Mouse (Mus musculus): ENCODE measurements around the gene Caskin2.
"Not testable (repeated sequence)": the region's sequence is repeated elsewhere in the genome, so short reads cannot be mapped to it uniquely, and the experiment has no call there.

Caskin2 gene

DNA sequence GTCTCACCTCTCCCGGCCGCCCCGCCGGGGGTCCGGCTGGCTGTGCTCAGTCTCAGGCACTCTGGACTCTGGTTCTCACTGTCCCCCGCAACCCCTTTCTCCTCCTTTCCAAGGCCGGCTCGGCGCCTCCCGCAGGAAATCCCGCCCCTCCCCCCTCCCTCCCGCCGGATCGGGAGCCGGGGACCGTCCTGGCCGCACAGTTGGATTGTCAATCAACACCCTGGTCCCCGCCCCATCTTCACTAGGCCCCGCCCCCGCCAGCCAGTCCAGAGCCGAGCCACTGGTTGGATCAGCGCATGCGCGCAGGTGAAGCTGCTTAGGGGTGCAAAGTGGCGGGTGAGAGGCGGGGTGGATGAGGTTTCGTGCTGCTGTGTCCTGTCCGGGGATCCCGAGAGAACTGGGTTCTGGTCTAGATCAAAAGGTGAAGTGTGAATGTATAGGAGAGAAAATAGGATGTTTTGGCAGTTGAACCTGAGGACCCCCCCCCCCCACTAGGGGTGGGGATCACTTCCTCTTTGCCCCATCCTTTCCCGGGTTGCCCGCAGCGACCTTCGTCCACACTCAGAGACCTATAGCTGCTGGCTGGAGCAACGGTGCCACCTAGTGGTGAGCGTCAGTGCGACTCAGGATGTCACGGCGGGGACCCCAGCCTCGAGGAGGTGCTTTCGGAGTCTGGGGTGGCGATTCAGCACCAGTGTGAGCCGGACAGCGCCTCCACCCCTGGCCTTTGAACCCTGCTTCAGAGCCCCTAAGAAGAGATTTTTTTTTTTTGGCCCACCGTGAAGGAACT is at the start of gene Caskin2:
TSS of gene Caskin2 (minus strand) at position 133 of the 790 bp plus-strand sequence.
- DNase-seq = peak; percentile 90 to 92

DNA sequence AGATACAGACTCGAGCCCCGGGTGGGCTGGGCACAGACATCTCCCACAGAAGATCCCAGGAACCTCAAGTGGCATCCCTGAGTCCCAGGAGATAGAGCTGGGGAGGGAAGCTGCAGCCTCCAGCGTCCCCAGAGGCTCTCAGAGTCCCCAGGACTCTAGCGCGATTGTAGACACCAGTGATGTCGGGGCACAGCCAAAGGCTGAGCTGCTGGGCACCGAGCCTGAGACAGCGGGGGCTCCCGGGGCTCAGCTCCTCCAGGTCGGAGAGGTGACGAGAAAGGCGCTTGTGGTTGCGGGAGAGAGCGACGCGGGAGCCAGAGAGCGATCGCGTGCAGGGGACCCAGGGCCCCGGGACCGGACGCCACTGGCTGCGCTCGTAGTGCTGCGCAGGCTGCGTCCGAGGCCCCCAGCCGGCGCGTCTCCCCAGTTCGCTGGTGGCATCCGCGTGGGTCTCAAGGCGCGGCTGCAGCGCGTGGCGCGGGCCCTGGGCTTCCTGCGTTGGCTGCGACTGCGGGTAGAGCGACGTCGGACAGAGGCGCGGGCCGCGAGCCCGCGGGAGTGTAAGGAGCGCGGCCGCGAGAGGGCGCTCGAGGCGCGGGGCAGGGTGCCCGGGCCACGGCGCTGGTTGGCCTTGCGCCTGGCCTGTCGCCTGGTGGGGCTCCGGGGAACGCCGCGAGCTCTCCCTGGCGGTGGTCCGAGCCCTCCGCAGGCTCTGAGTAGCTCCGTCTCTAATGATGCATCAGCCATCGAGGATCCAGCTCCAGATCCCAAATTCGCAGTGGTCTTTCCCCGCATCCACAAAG is 45.9 kb upstream of the Caskin2 start:
- DNase-seq = peak; percentile 75 to 89

DNA sequence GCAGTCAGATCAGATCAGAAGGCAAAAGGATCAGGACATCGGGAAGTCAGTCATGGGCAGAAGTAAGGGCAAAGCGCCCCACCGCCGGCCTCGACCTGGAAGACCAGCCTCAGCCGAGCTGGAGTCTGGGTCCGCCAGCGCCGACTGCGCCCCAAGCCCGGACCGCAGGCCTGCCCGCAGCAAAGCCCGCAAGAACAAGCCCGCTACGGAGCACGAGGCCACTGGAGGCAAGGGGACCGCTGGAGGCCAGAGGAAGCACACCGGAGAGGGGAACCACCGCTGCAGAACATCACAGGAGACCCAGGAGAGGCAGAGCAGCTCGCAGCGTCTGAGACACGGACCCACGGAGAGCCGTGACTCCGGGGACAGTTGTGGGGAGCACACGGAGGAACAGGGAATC is 44.9 kb upstream of the Caskin2 start, which contains the start of gene Myo15b:
TSS of gene Myo15b (plus strand) at position 53 of the 400 bp plus-strand sequence.
- DNase-seq = peak in 1 of 2 experiments; percentile 4

DNA sequence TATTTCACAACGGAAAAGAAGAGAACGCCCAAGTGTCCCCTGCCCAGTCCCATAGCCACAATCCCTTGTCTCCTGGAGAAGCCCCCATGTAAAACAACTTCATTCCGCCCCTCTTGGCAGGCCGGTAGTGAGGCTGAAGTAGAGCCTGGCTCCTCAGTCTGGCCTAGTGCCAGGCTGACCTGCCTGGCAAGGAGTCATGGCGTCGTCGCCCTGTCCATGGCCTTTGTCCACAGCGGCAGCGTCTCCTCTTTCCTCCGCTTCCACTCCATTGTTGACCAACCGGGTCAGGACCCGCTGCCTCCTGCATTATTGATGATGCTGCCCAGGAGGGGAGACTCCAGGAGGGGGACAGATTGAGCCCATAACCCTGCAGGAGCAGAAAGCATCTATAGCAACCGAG is 44.5 kb upstream of the Caskin2 start:
- no peak for DNase-seq

DNA sequence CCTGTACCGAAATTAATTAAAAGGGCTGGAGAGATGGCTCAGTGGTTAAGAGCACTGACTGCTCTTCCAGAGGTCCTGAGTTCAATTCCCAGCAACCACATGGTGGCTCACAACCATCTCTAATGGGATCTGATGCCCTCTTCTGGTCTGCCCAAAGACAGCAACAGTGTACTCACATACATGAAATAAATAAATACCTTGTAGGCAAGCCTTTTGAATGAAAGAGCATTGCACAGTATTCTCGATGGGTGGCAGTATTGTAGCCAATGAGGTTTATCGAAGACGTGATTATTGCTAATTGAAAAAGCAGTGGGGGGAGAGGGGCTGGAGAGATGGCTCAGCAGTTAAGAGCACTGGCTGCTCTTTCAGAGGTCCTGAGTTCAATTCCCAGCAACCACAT is 43.7 kb upstream of the Caskin2 start:
- DNase-seq = not testable (repeated sequence)

DNA sequence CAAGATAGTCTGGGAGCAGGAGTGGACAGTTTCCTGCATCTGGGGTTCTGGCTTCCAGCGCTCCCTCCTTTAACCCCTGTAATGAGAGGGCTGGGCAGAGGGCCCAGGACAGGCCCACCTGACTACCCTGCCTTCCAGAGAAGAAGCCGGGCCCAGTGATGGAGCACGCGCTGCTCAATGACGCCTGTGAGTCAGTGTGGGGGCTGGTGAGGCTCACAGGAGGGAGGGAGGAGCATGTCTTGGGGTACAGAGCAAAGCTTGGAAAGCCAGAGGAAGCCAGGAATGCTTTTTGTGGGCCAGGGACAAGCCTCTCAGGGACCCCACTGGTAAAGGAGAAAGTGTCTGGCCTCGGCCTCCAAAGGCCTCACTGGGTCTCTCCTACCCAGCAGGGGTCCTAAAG is 41.2 kb upstream of the Caskin2 start:
- no peak for DNase-seq

DNA sequence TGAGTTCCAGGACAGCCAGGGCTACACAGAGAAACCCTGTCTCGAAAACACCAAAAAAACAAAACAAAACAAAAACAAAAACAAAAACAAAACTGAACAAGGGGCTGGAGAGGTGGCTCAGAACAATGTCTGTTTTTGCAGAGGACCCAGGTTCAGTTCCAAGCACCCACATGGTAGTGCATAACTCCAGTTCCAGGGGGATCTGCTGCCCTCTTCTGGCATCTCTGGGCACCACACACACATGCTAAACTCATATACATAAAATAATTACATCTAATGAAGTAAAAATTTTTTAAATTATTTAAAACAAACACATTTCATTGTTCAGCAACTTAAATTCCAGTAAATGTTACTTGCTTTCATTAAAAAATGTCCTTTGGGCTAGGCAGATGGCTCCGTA is 32.4 kb upstream of the Caskin2 start:
- DNase-seq = no peak

DNA sequence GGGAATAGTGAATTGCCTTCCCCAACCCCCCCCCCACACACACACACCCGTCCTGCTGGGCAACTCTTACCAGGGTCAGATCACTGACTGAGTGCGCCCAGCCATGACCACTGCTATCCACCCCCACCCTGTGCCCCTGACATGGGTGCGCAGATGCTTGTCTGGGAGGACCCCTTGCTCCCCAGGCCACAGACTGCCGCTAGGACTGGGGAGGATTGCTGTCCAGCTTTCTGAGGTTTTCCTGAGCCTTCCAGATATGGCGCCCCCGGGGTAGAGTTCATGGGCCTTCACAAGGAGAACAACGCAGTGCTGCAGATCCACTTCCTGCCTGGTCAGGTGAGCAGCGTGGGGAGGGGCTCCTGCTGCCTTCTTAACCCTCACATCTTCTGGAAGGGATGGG is 30.8 kb upstream of the Caskin2 start:
- DNase-seq = no peak

DNA sequence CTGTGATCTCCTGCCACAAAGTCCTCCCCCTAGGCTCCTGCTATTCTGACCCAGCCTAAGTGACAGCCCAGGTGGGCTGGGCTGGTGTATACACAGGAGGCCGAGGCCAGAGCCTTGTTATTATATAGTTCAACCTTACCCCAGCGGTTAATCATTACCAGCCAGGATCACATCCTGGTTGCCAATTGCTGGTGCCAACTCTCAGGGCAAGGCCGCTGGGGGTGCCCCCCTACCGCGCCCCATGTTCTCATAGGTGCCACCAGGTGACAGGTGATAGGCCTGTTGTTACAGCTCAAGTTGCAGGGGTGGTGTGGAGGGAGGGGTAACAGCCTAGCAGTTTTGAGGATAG is 30.4 kb upstream of the Caskin2 start:
- no peak for DNase-seq

DNA sequence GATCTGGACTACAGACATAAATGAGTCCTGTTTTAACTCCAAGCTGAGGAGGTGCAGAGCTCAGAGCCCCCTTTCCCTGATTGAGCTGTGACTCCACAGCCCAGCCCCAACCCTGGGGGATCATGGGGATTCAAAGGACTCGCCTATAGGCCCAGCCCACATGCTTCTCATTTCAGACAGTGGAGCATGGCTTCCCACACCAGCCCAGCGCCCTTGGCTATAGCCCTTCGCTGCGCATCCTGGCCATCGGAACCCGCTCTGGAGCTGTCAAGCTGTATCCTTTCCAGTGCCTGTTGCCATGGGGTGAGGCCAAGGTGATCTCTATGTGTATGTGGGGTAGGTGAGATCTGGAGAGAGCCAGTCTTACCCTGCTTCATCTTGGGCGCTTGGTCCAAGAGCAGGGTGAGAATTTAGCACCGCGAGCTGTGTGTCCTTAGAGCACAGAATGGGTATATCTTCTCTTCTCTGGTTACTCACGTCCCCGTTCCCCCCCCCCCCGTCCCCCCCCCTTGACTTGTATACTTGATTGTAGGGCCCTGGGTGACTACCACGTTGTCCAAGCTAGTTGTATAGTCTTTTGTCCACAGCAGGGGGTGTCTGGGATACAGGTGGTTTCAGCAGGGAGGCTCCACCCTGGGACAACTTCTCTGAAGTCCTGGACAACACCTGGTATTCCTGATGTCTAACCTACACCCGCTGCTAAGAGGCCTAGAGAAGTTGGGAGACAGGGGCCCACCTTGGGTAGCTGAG is 29.9 kb upstream of the Caskin2 start:
- DNase-seq = no peak

DNA sequence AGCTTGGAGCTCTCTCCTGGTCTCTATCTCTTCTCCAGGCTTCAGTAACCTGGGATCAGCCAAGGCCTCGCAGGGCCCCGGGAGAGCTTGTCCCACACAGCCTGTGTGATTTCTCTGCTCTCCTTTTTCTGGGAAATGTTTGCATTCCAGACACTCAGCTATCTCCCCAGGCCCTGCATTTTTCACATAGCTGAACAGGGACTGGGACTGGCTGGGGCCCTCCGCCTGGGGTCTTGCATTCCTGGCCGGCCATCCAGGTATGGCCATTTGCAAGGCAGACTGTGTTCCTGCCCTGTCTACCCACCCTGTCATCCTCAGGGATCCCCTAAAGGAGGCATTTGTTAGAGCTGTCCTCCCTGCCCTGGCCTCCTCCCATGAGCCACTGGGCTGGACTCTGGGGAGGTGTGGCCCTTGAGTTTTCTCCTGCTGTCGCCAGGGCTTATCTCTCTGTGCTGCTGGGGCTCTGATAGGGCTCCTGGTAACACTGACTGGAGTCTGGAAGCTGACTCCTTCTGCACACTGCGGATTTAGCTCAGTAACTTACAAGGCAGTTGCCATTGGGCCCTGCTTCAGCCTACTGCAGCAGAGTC is 28.6 kb upstream of the Caskin2 start:
- DNase-seq = no peak

DNA sequence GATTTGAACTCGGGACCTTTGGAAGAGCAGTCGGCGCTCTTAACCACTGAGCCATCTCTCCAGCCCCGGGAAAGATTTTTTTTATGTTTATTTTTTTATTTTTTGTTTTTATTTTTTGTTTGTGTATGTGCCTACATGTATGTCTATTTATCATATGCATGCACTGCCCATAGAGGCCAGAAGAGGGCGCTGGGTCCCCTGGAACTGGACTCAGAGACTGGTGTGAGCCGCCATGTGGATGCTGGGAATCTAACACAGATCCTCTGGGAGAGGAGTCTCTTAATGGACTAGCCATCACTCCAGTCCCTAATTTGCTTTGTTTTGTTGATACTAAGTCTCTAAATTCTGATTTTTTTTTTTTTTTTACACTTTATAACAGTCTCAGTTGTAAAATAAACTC is 27.6 kb upstream of the Caskin2 start:
- DNase-seq = no peak

DNA sequence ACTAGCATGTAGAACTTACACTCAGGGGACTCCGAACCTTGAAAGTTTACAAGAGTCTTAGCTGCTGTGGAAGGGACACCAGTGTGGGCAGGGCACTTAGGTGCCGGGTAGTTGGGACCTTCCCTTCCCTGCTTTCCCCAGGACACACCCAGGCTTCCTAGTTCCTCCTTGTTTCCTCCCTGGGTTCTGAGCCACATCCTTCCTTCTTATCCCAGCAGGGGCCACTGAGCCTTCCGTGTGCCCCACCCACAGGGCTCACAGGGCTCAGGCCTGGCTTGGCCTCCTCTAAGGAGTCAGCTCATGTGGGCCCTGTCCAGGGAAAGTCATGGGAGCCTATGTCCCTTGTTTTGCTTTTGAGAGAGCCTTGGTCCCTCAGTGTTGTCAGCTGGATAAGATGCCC is 26.3 kb upstream of the Caskin2 start:
- no peak for DNase-seq

DNA sequence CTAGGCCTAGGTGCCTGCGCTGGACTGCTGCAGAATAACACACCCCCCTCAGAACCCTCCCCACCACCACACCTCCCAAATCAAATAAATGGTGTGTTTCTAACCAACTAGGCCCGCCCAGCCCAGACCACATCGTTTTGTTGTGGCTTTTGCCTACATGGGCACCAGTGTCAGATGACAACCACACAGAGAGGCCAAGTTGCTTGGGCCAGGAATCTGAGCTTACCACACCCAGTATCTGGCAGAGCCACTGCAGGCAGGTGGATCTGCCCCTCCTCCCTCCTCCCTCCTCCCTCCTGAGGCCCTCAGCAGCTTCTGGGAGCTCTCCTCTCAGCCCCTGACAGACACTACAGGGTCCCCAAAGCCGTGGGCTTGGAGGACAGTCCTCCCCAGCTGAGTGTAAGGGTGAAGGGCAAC is 25.5 kb upstream of the Caskin2 start:
- DNase-seq = no peak

DNA sequence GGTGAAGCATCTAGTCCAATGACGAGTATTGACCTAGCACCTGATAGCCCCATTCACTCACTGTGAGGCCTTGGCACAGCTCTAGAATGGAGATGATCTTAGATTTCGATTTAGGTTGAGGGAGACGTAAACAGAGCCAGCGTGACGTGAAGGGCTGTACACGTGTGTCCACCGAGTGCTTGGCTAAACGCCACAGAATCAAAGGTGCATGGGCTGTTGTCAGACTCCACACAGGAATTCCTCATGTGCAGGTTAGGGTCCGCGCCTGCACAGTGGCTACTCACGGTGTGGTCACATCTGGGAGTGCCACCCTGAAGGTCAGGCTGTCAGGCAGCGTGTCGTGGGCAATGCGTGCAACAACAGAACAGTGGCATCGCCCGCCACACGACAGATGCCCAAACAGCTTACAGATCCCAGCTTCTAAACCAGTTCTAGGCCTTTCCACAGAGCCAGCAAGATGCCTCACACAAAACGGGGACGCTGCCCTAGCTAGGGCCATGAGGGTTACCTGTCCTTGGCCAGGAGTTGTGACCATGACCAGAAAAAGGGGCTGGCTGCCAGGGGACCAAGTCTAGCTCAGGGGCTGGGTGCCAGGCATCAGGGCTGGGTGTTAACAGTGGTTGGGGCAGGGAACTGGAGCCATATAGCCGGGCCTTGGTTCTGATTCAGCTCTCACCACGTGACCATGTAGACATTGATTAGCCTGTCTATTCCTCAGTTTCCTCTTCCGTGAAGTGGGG is 24.3 kb upstream of the Caskin2 start:
- no peak for DNase-seq

DNA sequence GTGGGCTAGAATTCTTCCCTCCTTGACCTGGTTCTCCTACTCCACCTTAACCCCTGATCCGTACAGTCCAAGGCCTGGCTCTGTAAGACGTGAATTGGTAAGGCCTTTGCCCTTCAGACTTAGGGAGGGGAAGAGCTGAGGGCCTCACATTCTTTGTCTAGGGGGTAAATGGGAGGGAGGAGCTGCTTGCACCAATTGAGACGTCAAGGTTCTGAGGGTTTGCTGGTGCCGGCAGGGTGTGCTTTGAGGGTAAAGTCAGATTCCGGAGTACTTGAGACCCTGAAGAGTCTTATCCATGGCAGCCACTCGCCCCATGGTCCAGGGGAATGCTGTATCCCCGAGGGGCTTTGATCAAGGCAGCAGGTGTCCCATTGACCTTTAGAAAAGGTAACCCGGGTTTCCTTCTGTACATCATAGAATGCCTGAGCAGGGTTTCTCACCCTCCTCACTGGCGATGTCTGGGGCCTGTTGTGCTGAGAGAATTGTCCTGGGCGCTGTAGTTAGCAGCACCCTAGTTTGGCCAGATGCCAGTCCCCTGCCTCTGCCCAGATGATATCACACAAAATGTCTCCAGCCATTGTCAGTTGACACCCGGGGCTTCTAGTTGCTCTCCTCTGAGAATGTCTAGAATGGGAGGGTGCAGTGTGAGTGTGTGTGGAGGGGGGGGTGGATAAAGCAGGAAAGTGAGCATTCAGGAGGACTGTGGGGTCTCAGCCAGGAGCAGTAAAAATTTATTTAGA is 23.4 kb upstream of the Caskin2 start:
- no peak for DNase-seq

DNA sequence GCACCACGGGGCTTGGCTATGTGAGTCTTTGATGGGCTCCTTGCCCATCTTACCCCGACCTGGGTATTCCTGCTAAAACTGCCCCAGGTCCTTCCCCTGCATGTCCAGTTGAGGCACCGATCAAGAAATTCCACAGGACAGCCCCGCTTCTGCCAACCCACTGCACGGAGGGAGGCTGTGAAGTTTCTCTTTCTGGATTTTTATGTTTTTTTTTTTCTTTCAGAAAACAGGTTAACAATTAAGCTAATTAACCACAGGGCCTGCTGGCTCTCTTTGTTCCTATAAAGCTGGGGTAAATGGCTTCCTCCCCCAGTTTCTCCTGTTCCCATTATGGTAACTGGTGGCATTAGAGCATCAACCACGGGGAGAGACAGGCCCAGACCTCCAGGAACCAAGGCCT is 20.6 kb upstream of the Caskin2 start:
- no peak for DNase-seq

DNA sequence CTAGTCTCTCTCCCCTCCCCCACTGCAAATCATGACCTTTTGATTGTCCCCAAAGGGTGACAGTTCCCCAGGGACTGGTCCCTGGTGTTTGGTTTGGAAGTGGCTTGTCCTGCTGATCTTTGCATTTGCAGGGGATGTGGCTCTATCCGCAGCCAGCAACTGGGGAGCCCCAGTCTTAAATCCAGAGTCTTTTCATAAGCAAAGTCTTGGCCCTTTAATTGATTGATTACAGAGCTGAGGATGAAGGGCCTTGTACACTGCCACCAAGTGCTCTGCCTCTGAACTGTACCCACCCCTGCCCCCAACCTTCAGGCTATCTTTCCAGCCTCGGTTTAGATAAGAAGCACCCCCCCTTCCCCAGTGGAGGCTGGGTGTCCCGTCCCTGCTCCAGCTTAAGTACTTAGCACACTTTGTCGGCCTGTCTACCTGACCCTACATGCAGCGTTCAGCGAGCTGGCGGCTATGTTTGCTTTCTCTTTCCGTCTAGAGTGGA is 19.6 kb upstream of the Caskin2 start:
- no peak for DNase-seq

DNA sequence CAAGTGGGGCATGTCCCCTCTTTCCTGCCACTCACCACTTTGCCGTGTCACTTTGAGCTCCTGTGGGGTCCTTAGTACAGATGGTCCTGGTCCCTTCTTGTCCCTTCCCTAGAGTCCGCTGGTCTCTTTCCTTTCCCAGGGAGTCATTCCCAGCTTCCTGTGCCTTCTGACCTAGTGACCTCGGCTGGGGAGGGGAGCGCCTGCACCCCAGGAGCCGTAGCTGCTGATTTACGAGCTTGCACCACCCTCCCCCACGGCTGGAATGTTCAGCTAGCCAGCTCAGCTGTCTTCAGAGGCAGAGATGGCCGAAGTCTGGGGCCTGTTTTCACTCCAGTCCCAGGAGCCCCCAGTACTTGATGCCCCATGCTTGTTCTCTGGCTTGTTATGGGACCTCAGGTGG is 19.1 kb upstream of the Caskin2 start:
- DNase-seq = no peak

DNA sequence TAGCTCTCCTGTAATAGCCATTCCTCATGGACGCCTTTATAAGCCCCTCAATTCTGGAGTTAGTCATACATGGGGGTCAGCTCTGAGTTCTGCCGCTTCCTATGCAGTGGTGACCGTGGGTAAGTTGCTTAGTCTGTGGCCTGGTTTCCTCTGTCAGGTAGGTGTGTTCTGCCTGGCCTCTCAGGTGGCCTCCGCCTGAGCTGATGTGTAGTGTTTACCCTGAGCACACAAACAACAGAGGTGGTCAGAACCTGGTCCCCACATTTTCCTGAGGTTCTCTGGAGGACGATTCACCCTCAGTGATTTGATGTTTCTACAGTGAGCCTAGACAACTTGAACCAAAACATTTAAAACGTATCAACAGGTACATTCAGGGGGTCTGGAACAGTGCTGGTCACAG is 18.6 kb upstream of the Caskin2 start:
- DNase-seq = no peak

DNA sequence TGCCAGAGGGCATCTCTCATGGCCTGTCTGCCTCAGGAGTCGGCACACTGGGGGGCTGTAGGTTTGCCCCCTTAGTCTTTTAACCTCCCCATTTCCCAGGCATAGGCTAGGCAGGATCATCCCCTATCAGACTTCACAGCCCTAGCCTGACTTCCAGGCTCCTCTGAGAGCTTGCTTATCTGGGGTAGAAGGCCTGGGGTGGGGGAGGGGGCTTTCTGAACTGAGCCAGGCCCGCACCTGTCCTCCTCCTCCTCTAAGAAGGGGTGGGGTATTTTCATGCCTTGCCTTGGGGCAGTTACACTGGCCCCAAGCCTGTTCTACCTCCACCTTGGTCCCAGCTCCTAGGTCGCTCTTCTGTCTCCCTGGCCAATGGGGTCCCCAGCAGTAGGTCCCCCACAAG is 18.1 kb upstream of the Caskin2 start:
- DNase-seq = no peak
